Mouse (Mus musculus): Measurements from ENCODE around the gene Gm15155. TPM values are rescaled to one million over a fixed set of nuclear protein-coding genes. Genes with fewer than 3 reads are reported as not detected.
A peak's percentile ranks its signal among the peaks of the same experiment; 100 is the strongest.
"Not testable (repeated sequence)": the region's sequence is repeated elsewhere in the genome, so short reads cannot be mapped to it uniquely, and the experiment has no call there.

The Gm15155 gene
- polyA plus RNA-seq, 1 experiment from 2014 or later, result not detected

GRCm38 (mm10) chrX:155900040-155900439 is 275.5 kb downstream of the Gm15155 start:
- H3K9ac ChIP-seq (ENCODE audit: low read depth, low read length), result no peak overlapping the region
- H3K36me3 ChIP-seq (ENCODE audit: control insufficient read depth, insufficient read depth, low read length), result no peaks in the 10 kb centered on the region
- H3K9me3 ChIP-seq (ENCODE audit: control insufficient read depth, low read length), result no peaks in the 10 kb centered on the region
- no peaks in the 10 kb centered on the region for H3K27me3 ChIP-seq (replicated peaks; ENCODE audit: control insufficient read depth, insufficient read depth, low read length)
- no peak for ATAC-seq
- H3K4me1 ChIP-seq (ENCODE audit: control insufficient read depth, insufficient read depth, low read length), result no peaks in the 10 kb centered on the region
- 74% methylated on average over 1 of the region's 1 CpGs for WGBS
- H3K4me2 ChIP-seq (ENCODE audit: low read depth, low read length), result no peak overlapping the region
- H3K4me3 ChIP-seq (ENCODE audit: low read length), result no peak overlapping the region
- no peak overlapping the region for H3K27ac ChIP-seq (ENCODE audit: low read length)

- H3K36me3 ChIP-seq (ENCODE audit: control insufficient read depth, insufficient read depth, low read length), result no peaks in the 10 kb centered on the region
- no peaks in the 10 kb centered on the region for H3K4me1 ChIP-seq (ENCODE audit: control insufficient read depth, insufficient read depth, low read length)
- H3K9me3 ChIP-seq (ENCODE audit: control insufficient read depth, low read length), result no peaks in the 10 kb centered on the region
- no peak overlapping the region for H3K4me3 ChIP-seq (ENCODE audit: low read length)
- ATAC-seq, result no peak
- no peak overlapping the region for H3K4me2 ChIP-seq (ENCODE audit: low read depth, low read length)
- no peak overlapping the region for H3K9ac ChIP-seq (ENCODE audit: low read depth, low read length)
- H3K27ac ChIP-seq (ENCODE audit: low read length), result no peak overlapping the region
- no peaks in the 10 kb centered on the region for H3K27me3 ChIP-seq (replicated peaks; ENCODE audit: control insufficient read depth, insufficient read depth, low read length)
These were observed 277.2 kb downstream of the Gm15155 start for GRCm38 (mm10) chrX:155901742-155902141.

GRCm38 (mm10) chrX:155903108-155903507 is 278.6 kb downstream of the Gm15155 start:
- Histone ChIP-seq H3K4me3 (ENCODE audit: low read length) (no peak overlapping the region), H3K27ac (ENCODE audit: low read length) (no peak overlapping the region), H3K9me3 (ENCODE audit: control insufficient read depth, low read length) (no peaks in the 10 kb centered on the region), H3K27me3 (replicated peaks; ENCODE audit: control insufficient read depth, insufficient read depth, low read length) (no peaks in the 10 kb centered on the region), H3K36me3 (ENCODE audit: control insufficient read depth, insufficient read depth, low read length) (no peaks in the 10 kb centered on the region), H3K9ac (ENCODE audit: low read depth, low read length) (no peak overlapping the region), H3K4me1 (ENCODE audit: control insufficient read depth, insufficient read depth, low read length) (no peaks in the 10 kb centered on the region), H3K4me2 (ENCODE audit: low read depth, low read length) (no peak overlapping the region)
- WGBS, result 25% methylated on average over 1 of the region's 1 CpGs
- ATAC-seq, result no peak

- peak; percentile 86 for ATAC-seq
- H3K9ac ChIP-seq (ENCODE audit: low read depth, low read length), result no peak overlapping the region
- H3K4me3 ChIP-seq (ENCODE audit: low read length), result no peak overlapping the region
- H3K27me3 ChIP-seq (replicated peaks; ENCODE audit: control insufficient read depth, insufficient read depth, low read length), result no peaks in the 10 kb centered on the region
- no peaks in the 10 kb centered on the region for H3K36me3 ChIP-seq (ENCODE audit: control insufficient read depth, insufficient read depth, low read length)
- no peak overlapping the region for H3K4me2 ChIP-seq (ENCODE audit: low read depth, low read length)
- H3K9me3 ChIP-seq (ENCODE audit: control insufficient read depth, low read length), result no peaks in the 10 kb centered on the region
- no peak overlapping the region for H3K27ac ChIP-seq (ENCODE audit: low read length)
- 64% methylated on average over 1 of the region's 1 CpGs for WGBS
- H3K4me1 ChIP-seq (ENCODE audit: control insufficient read depth, insufficient read depth, low read length), result no peaks in the 10 kb centered on the region
These were observed 385.2 kb downstream of the Gm15155 start for GRCm38 (mm10) chrX:156009756-156010155.

- Histone ChIP-seq H3K4me2 (ENCODE audit: low read depth, low read length) (no peak overlapping the region), H3K9ac (ENCODE audit: low read depth, low read length) (no peak overlapping the region), H3K27ac (ENCODE audit: low read length) (no peak overlapping the region), H3K4me3 (ENCODE audit: low read length) (no peak overlapping the region), H3K9me3 (ENCODE audit: control insufficient read depth, low read length) (no peaks in the 10 kb centered on the region), H3K36me3 (ENCODE audit: control insufficient read depth, insufficient read depth, low read length) (no peaks in the 10 kb centered on the region), H3K27me3 (replicated peaks; ENCODE audit: control insufficient read depth, insufficient read depth, low read length) (no peaks in the 10 kb centered on the region), H3K4me1 (ENCODE audit: control insufficient read depth, insufficient read depth, low read length) (no peaks in the 10 kb centered on the region)
- WGBS, result 56% methylated on average over 2 of the region's 2 CpGs
- no peak for ATAC-seq
These were observed 531.2 kb downstream of the Gm15155 start for GRCm38 (mm10) chrX:156155776-156156175.

- H3K9ac ChIP-seq (ENCODE audit: low read depth, low read length), result no peak overlapping the region
- no peaks in the 10 kb centered on the region for H3K27me3 ChIP-seq (replicated peaks; ENCODE audit: control insufficient read depth, insufficient read depth, low read length)
- no peaks in the 10 kb centered on the region for H3K9me3 ChIP-seq (ENCODE audit: control insufficient read depth, low read length)
- H3K4me3 ChIP-seq (ENCODE audit: low read length), result no peak overlapping the region
- H3K4me2 ChIP-seq (ENCODE audit: low read depth, low read length), result no peak overlapping the region
- no peaks in the 10 kb centered on the region for H3K4me1 ChIP-seq (ENCODE audit: control insufficient read depth, insufficient read depth, low read length)
- no peaks in the 10 kb centered on the region for H3K36me3 ChIP-seq (ENCODE audit: control insufficient read depth, insufficient read depth, low read length)
- no peak overlapping the region for H3K27ac ChIP-seq (ENCODE audit: low read length)
- no peak for ATAC-seq
These were observed 547.0 kb downstream of the Gm15155 start for GRCm38 (mm10) chrX:156171587-156171986.

GRCm38 (mm10) chrX:156303806-156304205 is 679.3 kb downstream of the Gm15155 start:
- ATAC-seq; H3K9ac ChIP-seq (ENCODE audit: low read depth, low read length); H3K9me3 ChIP-seq (ENCODE audit: control insufficient read depth, low read length); H3K4me2 ChIP-seq (ENCODE audit: low read depth, low read length); H3K27me3 ChIP-seq (replicated peaks; ENCODE audit: control insufficient read depth, insufficient read depth, low read length); H3K4me1 ChIP-seq (ENCODE audit: control insufficient read depth, insufficient read depth, low read length); H3K27ac ChIP-seq (ENCODE audit: low read length); H3K4me3 ChIP-seq (ENCODE audit: low read length); H3K36me3 ChIP-seq (ENCODE audit: control insufficient read depth, insufficient read depth, low read length): not testable (repeated sequence)

Other genes starting within 250 kb of the Gm15155 start
- gene Ptchd1, start 927 bp upstream of the Gm15155 start, polyA plus RNA-seq (2015; fragmentation: Nextera tagmentation; extraction: Ambion mirVana), result 0.31 and 0.42 TPM in 2 replicates